Mouse (Mus musculus) layer of hippocampus, postnatal 14 days (tissue): ENCODE measurements around the gene Tmem181a. TPM values are rescaled to one million over a fixed set of nuclear protein-coding genes. Genes with fewer than 3 reads are reported as not detected.

Source experiments
- total RNA-seq, 2 experiments: library from RNA; stranded (reverse); gene quantifications; 2 replicates each; pipeline ENCODE4 v1.2.3; 2021

The Tmem181a gene
- total RNA-seq, 2 experiments from 2014 or later = 77.5 to 80.9 TPM

Other genes with a start within 250 kb of the Tmem181a start
- 10 to 100 TPM; 15.6 to 17.8 TPM for gene Serac1, start 177.1 kb upstream of the Tmem181a start, total RNA-seq
- 100 to 1,000 TPM; 153 to 155 TPM for gene Gtf2h5, start 177.1 kb upstream of the Tmem181a start, total RNA-seq
- gene Tulp4, start 150.4 kb upstream of the Tmem181a start, total RNA-seq = 100 to 1,000 TPM; 249 to 275 TPM
- 10 to 100 TPM; 13.2 to 14.5 TPM for gene Dynlt1a, start 60.6 kb downstream of the Tmem181a start, total RNA-seq
- gene Dynlt1b, start 173.3 kb downstream of the Tmem181a start, total RNA-seq = 100 to 1,000 TPM; 136 to 152 TPM